13 mouse cellular contexts compared by ENCODE assay signal in genomic region chr16:25220552-25220951, GRCm38 (mm10).
A peak's percentile ranks its signal among the peaks of the same experiment; 100 is the strongest.
DNase-seq lines count a peak whose midpoint lies in the region; ATAC-seq and TF ChIP-seq lines count a peak whose summit lies in the region.
"Had no signal": no experiment of that assay in that cellular context is flagged by ENCODE, and none has a peak within 500 bp of the region (broad histone marks: within the 10 kb centered on the region; RNA-seq: fewer than 3 reads in every experiment).

No protein-coding gene starts in this region.

- H3K27ac ChIP-seq in kidney, adult 2 months (ENCODE audit: insufficient read depth, low read depth, low read length): no peak overlapping the region
- H3K27ac ChIP-seq in kidney, embryonic 16.5 days (ENCODE audit: low read length): no peak overlapping the region
- H3K27ac ChIP-seq: forebrain, embryonic 13.5 days had no signal

- peak; percentile 65 for DNase-seq in kidney, adult 2 months
- DNase-seq in adrenal gland, postnatal 10 days: peak; percentile 87
- DNase-seq in gonadal fat pad, adult 2 months (ENCODE audit: low read depth): peak; percentile 98
- DNase-seq in ovary, postnatal 14 days (ENCODE audit: low spot score): peak; percentile 59
- no peak for DNase-seq in left cerebral cortex, postnatal 4 days
- no peak for DNase-seq in frontal cortex, postnatal 10 days (ENCODE audit: low spot score in 2 of 2)
- DNase-seq: embryo, embryonic 11 days; lung, embryonic 14.5 days had no signal

- intact Hi-C loops in left cerebral cortex, postnatal 4 days (cut with DNase I): no loop called here

- H3K27me3 ChIP-seq in kidney, adult 2 months (replicated peaks; ENCODE audit: control insufficient read depth, insufficient read depth, low read length): no peaks in the 10 kb centered on the region
- H3K27me3 ChIP-seq in kidney, embryonic 16.5 days (ENCODE audit: insufficient read depth, low read length): no peaks in the 10 kb centered on the region
- H3K27me3 ChIP-seq: forebrain, embryonic 13.5 days had no signal

- no peaks in the 10 kb centered on the region for H3K4me1 ChIP-seq in kidney, adult 2 months (ENCODE audit: control insufficient read depth, insufficient read depth, low read length)
- H3K4me1 ChIP-seq in kidney, embryonic 16.5 days (ENCODE audit: insufficient read depth, low read length): no peaks in the 10 kb centered on the region
- H3K4me1 ChIP-seq: forebrain, embryonic 13.5 days had no signal

- ATAC-seq in kidney, embryonic 16.5 days (ENCODE audit: low FRiP score, low TSS enrichment): no peak
- no peak for ATAC-seq in megakaryocyte progenitor cell, adult 5-6 weeks (replicated peaks; ENCODE audit: poor library complexity)
- ATAC-seq: CD4-positive, CD25-positive, alpha-beta regulatory T cell, adult 4 months; forebrain, embryonic 13.5 days; intestine, postnatal 0 days had no signal

- no peak for TF ChIP-seq POLR2A in kidney, adult 2 months (IDR thresholded peaks at IDR 0.05; ENCODE audit: low read depth, low read length)

- H3K36me3 ChIP-seq in kidney, adult 2 months (ENCODE audit: control insufficient read depth, insufficient read depth, low read length): no peaks in the 10 kb centered on the region
- H3K36me3 ChIP-seq in kidney, embryonic 16.5 days (ENCODE audit: insufficient read depth, low read length): no peaks in the 10 kb centered on the region

- TF ChIP-seq CTCF in kidney, adult 2 months (conservative IDR thresholded peaks at IDR 0.05; ENCODE audit: insufficient read depth, insufficient read length, low read depth, low read length): no peak

- H3K9ac ChIP-seq in kidney, embryonic 16.5 days (replicated peaks; ENCODE audit: low read length): no peak overlapping the region
- H3K9ac ChIP-seq: forebrain, embryonic 13.5 days; lung, embryonic 14.5 days had no signal

- WGBS in kidney, adult 2 months: 64% methylated on average over 6 of the region's 6 CpGs
- 72% methylated on average over 6 of the region's 6 CpGs for WGBS in kidney, embryonic 16.5 days

- no peak overlapping the region for H3K4me3 ChIP-seq in kidney, adult 2 months (ENCODE audit: insufficient read depth, low read depth, low read length)
- no peak overlapping the region for H3K4me3 ChIP-seq in kidney, embryonic 16.5 days (ENCODE audit: low read length)
- H3K4me3 ChIP-seq: forebrain, embryonic 13.5 days had no signal

- H3K9me3 ChIP-seq in kidney, embryonic 16.5 days (ENCODE audit: low read length): no peaks in the 10 kb centered on the region
- H3K9me3 ChIP-seq: forebrain, embryonic 13.5 days had no signal

- no peak overlapping the region for H3K4me2 ChIP-seq in kidney, embryonic 16.5 days (replicated peaks; ENCODE audit: low read depth, low read length)
- H3K4me2 ChIP-seq: forebrain, embryonic 13.5 days; lung, embryonic 14.5 days had no signal

Comparison
In these comparisons a context has a peak if more than half of its experiments do, and no peak if none do; other contexts are left out.
1. DNase-seq: peak in kidney, adult 2 months (single experiment), adrenal gland, postnatal 10 days (single experiment), gonadal fat pad, adult 2 months (single experiment) and ovary, postnatal 14 days (single experiment); none in left cerebral cortex, postnatal 4 days (single experiment) and frontal cortex, postnatal 10 days (0 of 2).